Mouse (Mus musculus) left cerebral cortex, adult 18-20 months (tissue): Measurements from ENCODE around the gene H2-M10.2. TPM values are rescaled to one million over a fixed set of nuclear protein-coding genes. Genes with fewer than 3 reads are reported as not detected.

Source experiments
- DNase-seq, 2 experiments: peaks; one replicate each; pipeline ENCODE4 v3.0.0; 2021 to 2022; ENCODE audit warnings: low spot score in 2 of 2, mixed read lengths in 1 of 2
- long read RNA-seq, 2 experiments: library from polyadenylated mRNA; stranded (forward); transcript quantifications; one replicate each; pipeline ENCODE4 v2.0.0; 2021
- total RNA-seq, 2 experiments: library from RNA; stranded (reverse); gene quantifications; 2 replicates each; pipeline ENCODE4 v1.2.3; 2021

H2-M10.2 gene
- total RNA-seq, result not detected
- long read RNA-seq, experiment 1, result 0 reads
- long read RNA-seq, experiment 2, result 0 reads

GRCm38 (mm10) chr17:36286390-36286789 lies at the start of gene H2-M10.2:
H2-M10.2 (minus strand) TSS chr17:36286490.
- DNase-seq, result no peak

GRCm38 (mm10) chr17:36326055-36326454 lies 39.8 kb upstream of the H2-M10.2 start, which contains the start of gene H2-M10.1:
H2-M10.1 (minus strand) TSS chr17:36326155.
- DNase-seq, result no peak

GRCm38 (mm10) chr17:36315689-36316253 lies 29.5 kb upstream of the H2-M10.2 start:
- DNase-seq, result no peak

GRCm38 (mm10) chr17:36315041-36315688 lies 28.9 kb upstream of the H2-M10.2 start:
- DNase-seq, result peak; percentile 73 to 81

GRCm38 (mm10) chr17:36314511-36314910 lies 28.2 kb upstream of the H2-M10.2 start:
- no peak for DNase-seq

GRCm38 (mm10) chr17:36309293-36309692 lies 23.0 kb upstream of the H2-M10.2 start:
- no peak for DNase-seq

GRCm38 (mm10) chr17:36308855-36309254 lies 22.6 kb upstream of the H2-M10.2 start:
- DNase-seq, result peak; percentile 73 to 76

- DNase-seq, result no peak
Observed at GRCm38 (mm10) chr17:36281521-36282245, 4.6 kb downstream of the H2-M10.2 start.

- DNase-seq, result no peak
Observed at GRCm38 (mm10) chr17:36274776-36275175, 11.5 kb downstream of the H2-M10.2 start.

- DNase-seq, result no peak
Observed at GRCm38 (mm10) chr17:36273796-36274195, 12.5 kb downstream of the H2-M10.2 start.

- no peak for DNase-seq
Observed at GRCm38 (mm10) chr17:36272643-36273366, 13.5 kb downstream of the H2-M10.2 start.

GRCm38 (mm10) chr17:36271586-36272256 lies 14.6 kb downstream of the H2-M10.2 start, which contains the start of gene Trim39:
Trim39 (minus strand) TSS chr17:36272247.
- DNase-seq, result peak; percentile 70 to 87

- peak; percentile 83 to 92 for DNase-seq
Observed at GRCm38 (mm10) chr17:36270956-36271585, 15.2 kb downstream of the H2-M10.2 start.

- no peak for DNase-seq
Observed at GRCm38 (mm10) chr17:36265834-36266233, 20.5 kb downstream of the H2-M10.2 start.

GRCm38 (mm10) chr17:36264273-36264925 lies 21.9 kb downstream of the H2-M10.2 start:
- no peak for DNase-seq

GRCm38 (mm10) chr17:36261511-36262166 lies 24.7 kb downstream of the H2-M10.2 start:
- no peak for DNase-seq

GRCm38 (mm10) chr17:36257969-36258368 lies 28.3 kb downstream of the H2-M10.2 start, which contains the start of gene Rpp21:
Rpp21 (minus strand) TSS chr17:36258069.
- DNase-seq, result no peak

- DNase-seq, result peak; percentile 79 to 84
Observed at GRCm38 (mm10) chr17:36257241-36257947, 28.9 kb downstream of the H2-M10.2 start.
